Mouse (Mus musculus) ES-E14 (cell line): ENCODE measurements around the gene Dnaaf1. TPM values are rescaled to one million over a fixed set of nuclear protein-coding genes. Genes with fewer than 3 reads are reported as not detected.

ENCODE experiments used
- DNase-seq: peaks from one replicate; pipeline ENCODE4 v3.0.0-alpha.2; 2013; ENCODE audit warnings: low read depth, low spot score
- H3K27ac ChIP-seq: 2 replicates; pipeline ENCODE4 v1.5.1; 2012; ENCODE audit warnings: low read depth, mild to moderate bottlenecking, low read length, moderate library complexity, mixed read lengths; ENCODE audit not compliant: poor library complexity, insufficient read depth, severe bottlenecking
- H3K36me3 ChIP-seq: 2 replicates; pipeline ENCODE4 v1.6.1; 2012; ENCODE audit warnings: mild to moderate bottlenecking, low read length, moderate library complexity, mixed read lengths; ENCODE audit not compliant: control insufficient read depth, poor library complexity, insufficient read depth, severe bottlenecking
- H3K4me1 ChIP-seq, 2 experiments: fragments of 150-350 bp in 1 of 2; sonication (generic) in 1 of 2; 2 replicates each; pipeline ENCODE4 v1.6.1; 2012; ENCODE audit warnings: low read length in 2 of 2, mild to moderate bottlenecking in 1 of 2, mixed read lengths in 1 of 2; ENCODE audit not compliant: control insufficient read depth in 2 of 2, insufficient read depth in 2 of 2, poor library complexity in 1 of 2
- H3K4me3 ChIP-seq, 2 experiments: fragments of 150-350 bp in 1 of 2; sonication (generic) in 1 of 2; 2 replicates each; pipeline ENCODE4 v1.5.1; 2012; ENCODE audit warnings: low read length in 2 of 2, low read depth in 1 of 2, mild to moderate bottlenecking in 1 of 2, mixed read lengths in 1 of 2; ENCODE audit not compliant: insufficient read depth in 1 of 2, poor library complexity in 1 of 2, severe bottlenecking in 1 of 2
- H3K9ac ChIP-seq: 2 replicates; pipeline ENCODE4 v1.6.1; 2012; ENCODE audit warnings: low read depth, mild to moderate bottlenecking, low read length, mixed read lengths; ENCODE audit not compliant: poor library complexity, insufficient read depth, severe bottlenecking
- H3K9me3 ChIP-seq: fragments of 150-350 bp; sonication (generic); 2 replicates; pipeline ENCODE4 v1.6.1; 2012; ENCODE audit warnings: low read depth, mild to moderate bottlenecking, low read length; ENCODE audit not compliant: control insufficient read depth, insufficient read depth
- CHD2 ChIP-seq: IDR thresholded peaks from 2 replicates; pipeline ENCODE4 v1.6.1; 2014; ENCODE audit warnings: mild to moderate bottlenecking, low read depth, low read length, inconsistent platforms
- HCFC1 ChIP-seq: IDR thresholded peaks from 2 replicates; pipeline ENCODE4 v1.6.1; 2012; ENCODE audit warnings: low read length, inconsistent platforms, borderline replicate concordance; ENCODE audit not compliant: insufficient read depth
- MAFK ChIP-seq: IDR thresholded peaks from 2 replicates; pipeline ENCODE4 v1.6.1; 2014; ENCODE audit warnings: mild to moderate bottlenecking, low read depth, low read length, inconsistent platforms; ENCODE audit not compliant: insufficient read depth
- ZC3H11A ChIP-seq: IDR thresholded peaks from 2 replicates; pipeline ENCODE4 v1.6.1; 2012; ENCODE audit warnings: low read depth, mild to moderate bottlenecking, inconsistent platforms, low read length, borderline replicate concordance
- ZNF384 ChIP-seq: IDR thresholded peaks from 2 replicates; pipeline ENCODE4 v1.6.1; 2012; ENCODE audit warnings: low read depth, low read length, inconsistent platforms
- in situ Hi-C, 2 experiments: fragments of 600-800 bp; cut with MboI; formaldehyde crosslinking; loops; one replicate each; pipeline ENCODE4 v1.15.1; 2025; ENCODE audit warnings: low sequenced_read_pairs in 2 of 2, inconsistent platforms in 1 of 2; ENCODE audit not compliant: unreplicated experiment in 2 of 2
- total RNA-seq: library from RNA; depleted of rRNA; stranded (reverse); fragments of 300-350 nt; gene quantifications from 2 replicates; pipeline ENCODE4 v1.2.3, GENCODE M21; 2012

Dnaaf1 gene
- total RNA-seq, 1 experiment = 1.0 TPM

DNA sequence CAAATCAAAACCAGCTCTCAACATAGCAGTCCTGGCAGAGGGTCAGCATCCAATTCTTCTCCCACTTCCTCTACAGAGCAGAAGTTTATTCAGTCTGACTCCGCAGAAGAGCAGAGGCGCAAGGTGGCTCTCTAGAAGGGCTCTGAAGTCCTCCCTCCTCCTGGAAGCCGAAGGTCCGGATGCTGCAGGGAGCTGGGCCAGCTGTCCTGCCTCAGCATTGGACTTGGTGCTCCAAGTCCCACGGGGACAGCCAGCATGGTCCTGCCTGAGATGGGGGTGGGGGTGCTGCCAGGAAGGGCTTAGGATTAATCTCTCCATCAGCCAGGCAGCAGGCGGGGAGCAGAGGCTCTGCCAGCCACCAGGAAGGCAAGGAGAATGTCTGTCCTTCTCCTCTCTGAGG is 60.3 kb downstream of the Dnaaf1 start, which contains the start of gene Kcng4:
Kcng4 (minus strand) TSS at position 303 of the 400 bp plus-strand sequence.
- no peak within 1 kb of the TSS for H3K27ac ChIP-seq
- no peak for DNase-seq
- H3K36me3 ChIP-seq = no peaks in the 10 kb centered on the region
- H3K4me3 ChIP-seq = no peak within 1 kb of the TSS
- in situ Hi-C loops = no loop called here
- no peaks in the 10 kb centered on the region for H3K9me3 ChIP-seq
- H3K9ac ChIP-seq = no peak within 1 kb of the TSS
- peaks cover 0 to 5% of the 10 kb centered on the region in 2 experiments; a peak in 1 of 4 replicates for H3K4me1 ChIP-seq
- TF ChIP-seq ZNF384 (no peak), HCFC1 (no peak), MAFK (no peak), CHD2 (no peak), ZC3H11A (no peak)

DNA sequence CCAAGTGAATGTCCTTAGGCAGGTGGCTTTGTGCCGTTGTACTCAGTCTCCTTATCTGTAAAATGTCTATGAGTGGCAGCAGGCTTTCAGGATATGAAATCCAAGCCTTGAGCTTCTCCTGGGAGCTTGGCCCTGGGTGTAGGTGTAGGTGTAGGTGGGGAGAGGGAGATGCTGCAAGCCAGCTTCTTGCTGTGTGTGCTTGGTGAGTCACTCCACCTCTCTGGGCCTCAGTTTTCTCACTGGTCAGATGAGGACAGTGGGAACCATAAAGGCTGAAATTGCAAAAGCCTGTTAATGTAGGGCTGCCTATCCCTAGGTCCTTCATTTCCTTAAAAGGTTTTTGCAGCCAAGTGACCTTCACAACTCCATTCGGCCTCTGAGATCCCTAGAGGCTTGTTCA is 60.9 kb downstream of the Dnaaf1 start:
- H3K9me3 ChIP-seq = no peaks in the 10 kb centered on the region
- H3K36me3 ChIP-seq = no peaks in the 10 kb centered on the region
- H3K4me1 ChIP-seq = peaks cover 0 to 5% of the 10 kb centered on the region in 2 experiments; a peak in 1 of 4 replicates
- TF ChIP-seq HCFC1 (no peak), CHD2 (no peak), ZC3H11A (no peak), ZNF384 (no peak), MAFK (no peak)
- no peak overlapping the region for H3K9ac ChIP-seq
- in situ Hi-C loops = no loop called here
- no peak for DNase-seq
- no peak overlapping the region for H3K27ac ChIP-seq
- H3K4me3 ChIP-seq = no peak overlapping the region

DNA sequence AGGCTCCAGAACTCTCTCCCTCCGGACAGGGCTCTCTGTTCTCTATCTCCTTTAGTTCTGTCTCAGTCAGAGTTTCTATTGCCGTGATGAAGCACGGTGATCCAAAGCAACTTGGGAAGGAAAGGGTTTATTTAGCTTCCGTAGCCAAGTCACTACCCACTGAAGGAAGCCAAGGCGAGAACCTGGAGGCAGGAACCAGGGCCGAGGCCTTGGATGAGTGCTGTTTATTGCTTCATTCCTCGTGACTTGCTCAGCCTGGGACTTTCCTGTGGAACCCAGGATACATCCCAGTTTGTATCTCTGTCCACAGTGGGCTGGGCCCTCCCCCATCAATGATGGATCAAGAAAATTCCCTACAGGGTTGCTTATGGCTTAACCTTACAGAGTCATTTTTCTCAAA is 61.7 kb downstream of the Dnaaf1 start:
- in situ Hi-C loops = no loop called here
- H3K4me1 ChIP-seq = peaks cover 0 to 5% of the 10 kb centered on the region in 2 experiments; a peak in 1 of 4 replicates
- no peak for TF ChIP-seq MAFK
- no peak for TF ChIP-seq ZNF384
- no peak for TF ChIP-seq HCFC1
- no peak for TF ChIP-seq CHD2
- no peak for TF ChIP-seq ZC3H11A

DNA sequence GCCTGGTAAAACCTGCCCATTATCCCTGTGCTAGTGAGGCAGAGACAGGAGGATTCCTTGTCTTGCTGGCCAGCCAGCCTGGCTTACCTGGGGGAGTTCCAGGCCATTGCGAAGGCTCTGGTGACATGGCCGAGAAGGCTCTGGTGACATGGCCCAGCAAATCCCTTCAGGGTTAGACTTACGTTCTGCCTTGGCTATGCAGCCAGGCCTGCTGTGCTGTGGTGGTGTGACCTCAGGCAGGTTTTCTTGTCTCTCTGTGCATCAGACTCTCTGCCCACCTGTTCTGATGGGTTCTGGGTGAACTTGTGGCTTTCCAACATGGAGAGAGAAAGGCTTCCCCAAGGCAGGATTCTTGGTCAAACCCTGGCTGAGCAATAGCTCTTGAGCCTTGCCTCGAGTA is 62.3 kb downstream of the Dnaaf1 start:
- TF ChIP-seq CHD2 (no peak), ZNF384 (no peak), MAFK (no peak), HCFC1 (no peak), ZC3H11A (no peak)
- Histone ChIP-seq H3K4me3 (no peak overlapping the region), H3K36me3 (no peaks in the 10 kb centered on the region), H3K9me3 (no peaks in the 10 kb centered on the region), H3K4me1 (peaks cover 0 to 5% of the 10 kb centered on the region in 2 experiments; a peak in 1 of 4 replicates), H3K9ac (no peak overlapping the region), H3K27ac (no peak overlapping the region)
- no peak for DNase-seq
- in situ Hi-C loops = no loop called here

More for the DNA sequence above, 61.7 kb downstream of the Dnaaf1 start:
- DNase-seq = no peak
- no peak overlapping the region for H3K27ac ChIP-seq
- H3K9me3 ChIP-seq = no peaks in the 10 kb centered on the region
- no peak overlapping the region for H3K9ac ChIP-seq
- no peak overlapping the region for H3K4me3 ChIP-seq
- H3K36me3 ChIP-seq = no peaks in the 10 kb centered on the region

DNA sequence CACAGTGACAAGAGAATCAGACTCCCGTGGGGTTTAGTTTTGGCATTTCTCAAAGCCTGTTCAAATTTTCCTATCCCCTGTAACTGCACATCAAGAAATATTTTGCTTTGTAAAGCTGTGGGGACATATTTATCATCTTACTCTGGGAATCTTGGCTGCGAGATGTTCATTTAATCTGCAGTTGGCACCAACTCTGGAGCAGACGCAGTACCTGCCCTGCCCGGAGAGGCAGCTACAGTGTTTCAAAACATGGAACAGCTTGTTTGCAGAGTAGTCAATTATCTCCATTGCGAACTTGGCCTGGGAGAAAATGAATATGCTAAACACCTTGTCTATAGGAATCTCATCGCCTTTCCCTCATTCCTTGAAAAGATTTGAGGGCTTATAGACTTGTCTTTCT is 63.2 kb downstream of the Dnaaf1 start:
- no peak for TF ChIP-seq ZC3H11A
- no peak for TF ChIP-seq MAFK
- TF ChIP-seq HCFC1 = no peak
- no peak for TF ChIP-seq ZNF384
- TF ChIP-seq CHD2 = no peak
- Histone ChIP-seq H3K4me1 (peaks cover 0 to 2% of the 10 kb centered on the region in 2 experiments; a peak in 1 of 4 replicates), H3K27ac (no peak overlapping the region), H3K4me3 (no peak overlapping the region), H3K36me3 (no peaks in the 10 kb centered on the region), H3K9ac (no peak overlapping the region), H3K9me3 (no peaks in the 10 kb centered on the region)
- no peak for DNase-seq
- in situ Hi-C loops = no loop called here
